Mouse (Mus musculus): ENCODE data around the gene Lsamp.

DNA sequence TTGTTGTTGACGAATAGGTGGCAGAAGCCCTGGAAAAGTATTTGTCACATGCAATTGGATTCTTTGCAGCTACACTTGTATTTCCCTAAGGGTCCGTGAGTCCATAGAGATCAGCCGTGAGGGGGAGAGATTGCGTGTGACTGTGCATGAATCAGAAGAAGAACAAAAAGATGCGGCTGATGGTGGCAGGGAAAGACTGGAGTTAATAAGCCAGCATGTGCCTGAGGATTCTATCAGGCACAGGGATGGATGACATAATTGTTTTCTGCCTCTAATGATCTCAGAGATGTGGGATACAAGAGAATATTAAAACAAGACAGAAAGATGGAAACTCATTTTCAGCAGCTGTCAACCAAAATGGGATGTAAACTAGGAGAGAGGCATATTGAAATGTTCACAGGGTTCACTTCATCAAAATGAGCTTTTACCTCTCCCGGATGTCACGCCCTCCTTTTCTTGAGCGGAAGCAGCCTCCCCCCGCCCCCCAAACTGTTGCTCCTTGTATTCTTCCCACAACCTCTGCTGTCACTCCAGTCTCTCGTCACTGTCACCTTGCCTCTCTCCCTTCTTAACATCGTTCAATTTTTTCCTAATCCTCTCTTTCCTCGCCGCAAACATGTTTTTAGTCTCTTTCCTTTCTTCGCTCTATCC lies 2205.4 kb downstream of the Lsamp start:
- TF ChIP-seq EP300 (IDR thresholded peaks at IDR 0.05): 0 out of 2 replicates have a peak, but pooled peaks have one; percentile 9
- TF ChIP-seq CTCF (IDR thresholded peaks at IDR 0.05): no peak
